Mouse (Mus musculus) midbrain, embryonic 14.5 days (tissue): ENCODE data around the gene Pomgnt2. TPM values are rescaled to one million over a fixed set of nuclear protein-coding genes. Genes with fewer than 3 reads are reported as not detected.

ENCODE experiments used
- ATAC-seq: fragments of 200-750 bp; cut with Nextera tagmentation; 2 replicates; pipeline ENCODE4 v1.8.0; 2017; ENCODE audit warnings: moderate number of reproducible peaks, moderate library complexity; ENCODE audit not compliant: low FRiP score, low TSS enrichment
- DNase-seq: peaks from one replicate; pipeline ENCODE4 v3.0.0-alpha.2; 2015
- H3K27ac ChIP-seq: fragments of 300-500 bp; sonication (generic); replicated peaks from 2 replicates; pipeline ENCODE4 v1.5.1; 2014; ENCODE audit warnings: mild to moderate bottlenecking, low read depth, low read length, moderate library complexity
- H3K27me3 ChIP-seq: fragments of 300-500 bp; sonication (generic); 2 replicates; pipeline ENCODE4 v1.6.1; 2014; ENCODE audit warnings: low read length, control low read depth, mixed read lengths; ENCODE audit not compliant: control insufficient read depth, insufficient read depth
- H3K36me3 ChIP-seq: fragments of 300-500 bp; sonication (generic); 2 replicates; pipeline ENCODE4 v1.6.1; 2014; ENCODE audit warnings: low read length, control low read depth; ENCODE audit not compliant: control insufficient read depth, insufficient read depth
- H3K4me1 ChIP-seq: fragments of 300-500 bp; sonication (generic); 2 replicates; pipeline ENCODE4 v1.6.1; 2014; ENCODE audit warnings: mild to moderate bottlenecking, antibody characterized with exemption, low read length, control low read depth; ENCODE audit not compliant: control insufficient read depth, insufficient read depth
- H3K4me2 ChIP-seq: fragments of 300-500 bp; sonication (generic); 2 replicates; pipeline ENCODE4 v1.6.1; 2014; ENCODE audit warnings: mild to moderate bottlenecking, low read length, moderate library complexity
- H3K4me3 ChIP-seq: fragments of 300-500 bp; sonication (generic); replicated peaks from 2 replicates; pipeline ENCODE4 v1.5.1; 2014; ENCODE audit warnings: low read depth, low read length
- H3K9ac ChIP-seq: fragments of 300-500 bp; sonication (generic); replicated peaks from 2 replicates; pipeline ENCODE4 v1.6.1; 2014; ENCODE audit warnings: mild to moderate bottlenecking, low read length, moderate library complexity
- H3K9me3 ChIP-seq: fragments of 300-500 bp; sonication (generic); 2 replicates; pipeline ENCODE4 v1.6.1; 2016; ENCODE audit warnings: low read length, control low read depth, mixed read lengths; ENCODE audit not compliant: control insufficient read depth
- WGBS: fragments of 180-500 bp; shearing (Covaris S2); extraction: QIAGEN DNeasy Blood & Tissue Kit; methylation state at CpG from one replicate; pipeline ENCODE4 v1.1.7; 2014; 5-methylcytosine and 5-hydroxymethylcytosine counted together
- polyA plus RNA-seq: library from polyadenylated mRNA; unstranded; fragments of >200 nt; fragmentation: Nextera tagmentation; extraction: Ambion mirVana; gene quantifications from 2 replicates; pipeline ENCODE4 v1.2.1, GENCODE M21; 2014

Pomgnt2 gene
- polyA plus RNA-seq, 1 experiment from 2014 or later, result 22.4 TPM

- Histone ChIP-seq H3K4me3 (no peak overlapping the region), H3K4me1 (peaks cover 13% of the 10 kb centered on the region), H3K27me3 (no peaks in the 10 kb centered on the region), H3K36me3 (no peaks in the 10 kb centered on the region), H3K9ac (no peak overlapping the region), H3K9me3 (no peaks in the 10 kb centered on the region), H3K27ac (no peak overlapping the region), H3K4me2 (no peak overlapping the region)
- DNase-seq (no peak), ATAC-seq (no peak)
- 91% methylated on average over 2 of the region's 2 CpGs for WGBS
Measured at GRCm38 (mm10) chr9:122006175-122006574, 9.3 kb upstream of the Pomgnt2 start.

GRCm38 (mm10) chr9:121997978-121998377 is 1.1 kb upstream of the Pomgnt2 start:
- Histone ChIP-seq H3K9ac (no peak overlapping the region), H3K36me3 (no peaks in the 10 kb centered on the region), H3K4me2 (no peak overlapping the region), H3K4me3 (no peak overlapping the region), H3K27me3 (no peaks in the 10 kb centered on the region), H3K4me1 (peaks cover 13% of the 10 kb centered on the region; the same call in 1 of the 2 replicates), H3K9me3 (no peaks in the 10 kb centered on the region), H3K27ac (no peak overlapping the region)
- ATAC-seq (no peak), DNase-seq (no peak)
- WGBS, result 82% methylated on average over 4 of the region's 4 CpGs

GRCm38 (mm10) chr9:121995508-121996131 is 1.3 kb downstream of the Pomgnt2 start:
- peaks cover 13% of the 10 kb centered on the region; the same call in 1 of the 2 replicates for H3K4me1 ChIP-seq
- no peaks in the 10 kb centered on the region for H3K9me3 ChIP-seq
- peak; percentile 81 for ATAC-seq
- peak overlapping the region; percentile 91 for H3K9ac ChIP-seq
- WGBS, result under 1% methylated on average over 53 of the region's 53 CpGs
- peak; percentile 94 for DNase-seq
- H3K27me3 ChIP-seq, result no peaks in the 10 kb centered on the region
- H3K27ac ChIP-seq, result no peak overlapping the region
- H3K4me2 ChIP-seq, result peak overlapping the region; percentile 83
- peak overlapping the region; percentile 94 for H3K4me3 ChIP-seq
- no peaks in the 10 kb centered on the region; the same call in 1 of the 2 replicates for H3K36me3 ChIP-seq

- H3K36me3 ChIP-seq, result no peaks in the 10 kb centered on the region; the same call in 1 of the 2 replicates
- no peaks in the 10 kb centered on the region for H3K27me3 ChIP-seq
- peaks cover 13% of the 10 kb centered on the region; the same call in 1 of the 2 replicates for H3K4me1 ChIP-seq
- no peaks in the 10 kb centered on the region for H3K9me3 ChIP-seq
- peak overlapping the region; percentile 91 for H3K9ac ChIP-seq
- peak overlapping the region; percentile 83 for H3K4me2 ChIP-seq
- ATAC-seq (no peak), DNase-seq (no peak)
- H3K4me3 ChIP-seq, result peak overlapping the region; percentile 94
- no peak overlapping the region for H3K27ac ChIP-seq
- 14% methylated on average over 10 of the region's 10 CpGs for WGBS
Measured at GRCm38 (mm10) chr9:121995077-121995476, 1.8 kb downstream of the Pomgnt2 start.

GRCm38 (mm10) chr9:121993047-121993446 is 3.9 kb downstream of the Pomgnt2 start:
- Histone ChIP-seq H3K9me3 (no peaks in the 10 kb centered on the region), H3K4me2 (no peak overlapping the region), H3K27me3 (no peaks in the 10 kb centered on the region), H3K27ac (no peak overlapping the region), H3K4me1 (peaks cover 13% of the 10 kb centered on the region; the same call in 1 of the 2 replicates), H3K9ac (no peak overlapping the region), H3K4me3 (no peak overlapping the region), H3K36me3 (no peaks in the 10 kb centered on the region; the same call in 1 of the 2 replicates)
- WGBS, result 82% methylated on average over 3 of the region's 3 CpGs
- no peak for DNase-seq
- no peak for ATAC-seq

- peaks cover 13% of the 10 kb centered on the region; the same call in 1 of the 2 replicates for H3K4me1 ChIP-seq
- ATAC-seq (no peak), DNase-seq (peak; percentile 27)
- no peak overlapping the region for H3K27ac ChIP-seq
- no peaks in the 10 kb centered on the region; the same call in 1 of the 2 replicates for H3K36me3 ChIP-seq
- WGBS, result 64% methylated on average over 5 of the region's 5 CpGs
- H3K9ac ChIP-seq, result no peak overlapping the region
- H3K4me3 ChIP-seq, result no peak overlapping the region
- no peaks in the 10 kb centered on the region for H3K9me3 ChIP-seq
- no peak overlapping the region for H3K4me2 ChIP-seq
- no peaks in the 10 kb centered on the region for H3K27me3 ChIP-seq
Measured at GRCm38 (mm10) chr9:121991041-121991440, 5.9 kb downstream of the Pomgnt2 start.

- no peak overlapping the region for H3K9ac ChIP-seq
- H3K9me3 ChIP-seq, result no peaks in the 10 kb centered on the region
- no peak for DNase-seq
Measured at GRCm38 (mm10) chr9:121989536-121989935, 7.4 kb downstream of the Pomgnt2 start.

GRCm38 (mm10) chr9:121988910-121989309 is 8.0 kb downstream of the Pomgnt2 start:
- peaks cover 6% of the 10 kb centered on the region; the same call in 1 of the 2 replicates for H3K4me1 ChIP-seq

More at GRCm38 (mm10) chr9:121989536-121989935, 7.4 kb downstream of the Pomgnt2 start:
- H3K27me3 ChIP-seq, result no peaks in the 10 kb centered on the region
- H3K4me1 ChIP-seq, result peaks cover 10% of the 10 kb centered on the region
- 21% methylated on average over 5 of the region's 5 CpGs for WGBS
- no peak overlapping the region for H3K4me2 ChIP-seq
- H3K36me3 ChIP-seq, result no peaks in the 10 kb centered on the region; the same call in 1 of the 2 replicates
- H3K4me3 ChIP-seq, result no peak overlapping the region
- no peak for ATAC-seq
- no peak overlapping the region for H3K27ac ChIP-seq

More at GRCm38 (mm10) chr9:121988910-121989309, 8.0 kb downstream of the Pomgnt2 start:
- no peaks in the 10 kb centered on the region for H3K27me3 ChIP-seq
- H3K27ac ChIP-seq, result no peak overlapping the region
- 86% methylated on average over 3 of the region's 3 CpGs for WGBS
- H3K4me3 ChIP-seq, result no peak overlapping the region
- DNase-seq (no peak), ATAC-seq (no peak)
- no peak overlapping the region for H3K4me2 ChIP-seq
- H3K9me3 ChIP-seq, result no peaks in the 10 kb centered on the region
- H3K36me3 ChIP-seq, result no peaks in the 10 kb centered on the region; the same call in 1 of the 2 replicates
- H3K9ac ChIP-seq, result no peak overlapping the region
